Mouse (Mus musculus): ENCODE measurements at regions not wholly inside any gene's neighbourhood (a gene's known extent, or its start where the extent isn't known, plus 50 kb on each side); places are given as distances from the start of the nearest gene placed in this dataset.
A peak's percentile ranks its signal among the peaks of the same experiment; 100 is the strongest.

GRCm38 (mm10) chr12:36880724-36881123 lies 227.6 kb upstream of the Meox2 start:
- Histone ChIP-seq H3K27me3 (ENCODE audit: control insufficient read depth, insufficient read depth, low read length) (no peaks in the 10 kb centered on the region), H3K9ac (ENCODE audit: low read length) (no peak overlapping the region), H3K9me3 (ENCODE audit: control insufficient read depth, low read length) (no peaks in the 10 kb centered on the region), H3K36me3 (ENCODE audit: control insufficient read depth, insufficient read depth, low read length) (no peaks in the 10 kb centered on the region), H3K4me1 (ENCODE audit: control insufficient read depth, insufficient read depth, low read length) (no peaks in the 10 kb centered on the region), H3K27ac (replicated peaks; ENCODE audit: low read depth, low read length) (no peak overlapping the region), H3K4me2 (ENCODE audit: low read depth, severe bottlenecking) (no peak overlapping the region), H3K4me3 (ENCODE audit: low read depth, low read length) (no peak overlapping the region)
- ATAC-seq (ENCODE audit: insufficient number of reproducible peaks, low FRiP score, low TSS enrichment, low read depth) (no peak), DNase-seq (ENCODE audit: low spot score) (no peak)
- 91% methylated on average over 1 of the region's 1 CpGs for WGBS

GRCm38 (mm10) chr12:36913364-36913763 lies 195.0 kb upstream of the Meox2 start:
- H3K27me3 ChIP-seq (ENCODE audit: control insufficient read depth, insufficient read depth, low read length) = no peaks in the 10 kb centered on the region
- H3K36me3 ChIP-seq (ENCODE audit: control insufficient read depth, insufficient read depth, low read length) = no peaks in the 10 kb centered on the region
- no peak for ATAC-seq (ENCODE audit: insufficient number of reproducible peaks, low FRiP score, low TSS enrichment, low read depth)
- H3K9ac ChIP-seq (ENCODE audit: low read length) = no peak overlapping the region
- no peak overlapping the region for H3K4me2 ChIP-seq (ENCODE audit: low read depth, severe bottlenecking)
- H3K27ac ChIP-seq (replicated peaks; ENCODE audit: low read depth, low read length) = no peak overlapping the region
- no peak overlapping the region for H3K4me3 ChIP-seq (ENCODE audit: low read depth, low read length)
- no peak for DNase-seq (ENCODE audit: low spot score)
- no peaks in the 10 kb centered on the region for H3K9me3 ChIP-seq (ENCODE audit: control insufficient read depth, low read length)
- no peaks in the 10 kb centered on the region for H3K4me1 ChIP-seq (ENCODE audit: control insufficient read depth, insufficient read depth, low read length)

- no peak overlapping the region for H3K4me3 ChIP-seq (ENCODE audit: low read depth, low read length)
- H3K36me3 ChIP-seq (ENCODE audit: control insufficient read depth, insufficient read depth, low read length) = no peaks in the 10 kb centered on the region
- DNase-seq (ENCODE audit: low spot score) = no peak
- no peak for ATAC-seq (ENCODE audit: insufficient number of reproducible peaks, low FRiP score, low TSS enrichment, low read depth)
- 15% methylated on average over 1 of the region's 1 CpGs for WGBS
- no peak overlapping the region for H3K4me2 ChIP-seq (ENCODE audit: low read depth, severe bottlenecking)
- no peak overlapping the region for H3K27ac ChIP-seq (replicated peaks; ENCODE audit: low read depth, low read length)
- no peaks in the 10 kb centered on the region for H3K27me3 ChIP-seq (ENCODE audit: control insufficient read depth, insufficient read depth, low read length)
- H3K4me1 ChIP-seq (ENCODE audit: control insufficient read depth, insufficient read depth, low read length) = no peaks in the 10 kb centered on the region
- no peaks in the 10 kb centered on the region for H3K9me3 ChIP-seq (ENCODE audit: control insufficient read depth, low read length)
- no peak overlapping the region for H3K9ac ChIP-seq (ENCODE audit: low read length)
These were observed 190.7 kb upstream of the Meox2 start for GRCm38 (mm10) chr12:36917576-36918106.

GRCm38 (mm10) chr12:36918294-36918876 lies 190.0 kb upstream of the Meox2 start:
- DNase-seq (ENCODE audit: low spot score) (no peak), ATAC-seq (ENCODE audit: insufficient number of reproducible peaks, low FRiP score, low TSS enrichment, low read depth) (no peak)
- Histone ChIP-seq H3K27me3 (ENCODE audit: control insufficient read depth, insufficient read depth, low read length) (no peaks in the 10 kb centered on the region), H3K4me3 (ENCODE audit: low read depth, low read length) (no peak overlapping the region), H3K36me3 (ENCODE audit: control insufficient read depth, insufficient read depth, low read length) (no peaks in the 10 kb centered on the region), H3K27ac (replicated peaks; ENCODE audit: low read depth, low read length) (no peak overlapping the region), H3K4me1 (ENCODE audit: control insufficient read depth, insufficient read depth, low read length) (no peaks in the 10 kb centered on the region), H3K4me2 (ENCODE audit: low read depth, severe bottlenecking) (no peak overlapping the region), H3K9me3 (ENCODE audit: control insufficient read depth, low read length) (no peaks in the 10 kb centered on the region), H3K9ac (ENCODE audit: low read length) (no peak overlapping the region)
- 59% methylated on average over 5 of the region's 5 CpGs for WGBS

GRCm38 (mm10) chr12:36923558-36923957 lies 184.8 kb upstream of the Meox2 start:
- H3K4me3 ChIP-seq (ENCODE audit: low read depth, low read length) = no peak overlapping the region
- H3K4me2 ChIP-seq (ENCODE audit: low read depth, severe bottlenecking) = no peak overlapping the region
- no peaks in the 10 kb centered on the region for H3K36me3 ChIP-seq (ENCODE audit: control insufficient read depth, insufficient read depth, low read length)
- no peak for ATAC-seq (ENCODE audit: insufficient number of reproducible peaks, low FRiP score, low TSS enrichment, low read depth)
- H3K27ac ChIP-seq (replicated peaks; ENCODE audit: low read depth, low read length) = no peak overlapping the region
- no peak overlapping the region for H3K9ac ChIP-seq (ENCODE audit: low read length)
- WGBS = 75% methylated on average over 2 of the region's 2 CpGs
- no peaks in the 10 kb centered on the region; the same call in 1 of the 2 replicates for H3K4me1 ChIP-seq (ENCODE audit: control insufficient read depth, insufficient read depth, low read length)
- H3K9me3 ChIP-seq (ENCODE audit: control insufficient read depth, low read length) = no peaks in the 10 kb centered on the region
- no peaks in the 10 kb centered on the region for H3K27me3 ChIP-seq (ENCODE audit: control insufficient read depth, insufficient read depth, low read length)
- DNase-seq (ENCODE audit: low spot score) = no peak

- H3K27ac ChIP-seq (replicated peaks; ENCODE audit: low read depth, low read length) = no peak overlapping the region
- no peak overlapping the region for H3K4me2 ChIP-seq (ENCODE audit: low read depth, severe bottlenecking)
- no peak overlapping the region for H3K4me3 ChIP-seq (ENCODE audit: low read depth, low read length)
- no peak for ATAC-seq (ENCODE audit: insufficient number of reproducible peaks, low FRiP score, low TSS enrichment, low read depth)
- H3K27me3 ChIP-seq (ENCODE audit: control insufficient read depth, insufficient read depth, low read length) = no peaks in the 10 kb centered on the region
- no peaks in the 10 kb centered on the region; the same call in 1 of the 2 replicates for H3K4me1 ChIP-seq (ENCODE audit: control insufficient read depth, insufficient read depth, low read length)
- H3K9ac ChIP-seq (ENCODE audit: low read length) = no peak overlapping the region
- no peaks in the 10 kb centered on the region for H3K36me3 ChIP-seq (ENCODE audit: control insufficient read depth, insufficient read depth, low read length)
- 45% methylated on average over 4 of the region's 4 CpGs for WGBS
- no peak for DNase-seq (ENCODE audit: low spot score)
- no peaks in the 10 kb centered on the region for H3K9me3 ChIP-seq (ENCODE audit: control insufficient read depth, low read length)
These were observed 182.1 kb upstream of the Meox2 start for GRCm38 (mm10) chr12:36926225-36926624.

- Histone ChIP-seq H3K4me2 (ENCODE audit: low read depth, severe bottlenecking) (no peak overlapping the region), H3K4me1 (ENCODE audit: control insufficient read depth, insufficient read depth, low read length) (no peaks in the 10 kb centered on the region), H3K9ac (ENCODE audit: low read length) (no peak overlapping the region), H3K9me3 (ENCODE audit: control insufficient read depth, low read length) (no peaks in the 10 kb centered on the region), H3K36me3 (ENCODE audit: control insufficient read depth, insufficient read depth, low read length) (no peaks in the 10 kb centered on the region), H3K27me3 (ENCODE audit: control insufficient read depth, insufficient read depth, low read length) (no peaks in the 10 kb centered on the region), H3K27ac (replicated peaks; ENCODE audit: low read depth, low read length) (peak overlapping the region; percentile 31), H3K4me3 (ENCODE audit: low read depth, low read length) (no peak overlapping the region)
- peak; percentile 62; the same call in 1 of the 2 replicates for ATAC-seq (ENCODE audit: insufficient number of reproducible peaks, low FRiP score, low TSS enrichment, low read depth)
- peak; percentile 43 for DNase-seq (ENCODE audit: low spot score)
- WGBS = 5% methylated on average over 6 of the region's 6 CpGs
These were observed 175.2 kb upstream of the Meox2 start for GRCm38 (mm10) chr12:36933118-36933610.

GRCm38 (mm10) chr12:36943903-36944302 lies 164.4 kb upstream of the Meox2 start:
- Histone ChIP-seq H3K4me1 (ENCODE audit: control insufficient read depth, insufficient read depth, low read length) (no peaks in the 10 kb centered on the region), H3K27ac (replicated peaks; ENCODE audit: low read depth, low read length) (no peak overlapping the region), H3K4me2 (ENCODE audit: low read depth, severe bottlenecking) (no peak overlapping the region), H3K4me3 (ENCODE audit: low read depth, low read length) (no peak overlapping the region), H3K36me3 (ENCODE audit: control insufficient read depth, insufficient read depth, low read length) (no peaks in the 10 kb centered on the region), H3K9me3 (ENCODE audit: control insufficient read depth, low read length) (no peaks in the 10 kb centered on the region), H3K9ac (ENCODE audit: low read length) (no peak overlapping the region), H3K27me3 (ENCODE audit: control insufficient read depth, insufficient read depth, low read length) (no peaks in the 10 kb centered on the region)
- DNase-seq (ENCODE audit: low spot score) (no peak), ATAC-seq (ENCODE audit: insufficient number of reproducible peaks, low FRiP score, low TSS enrichment, low read depth) (no peak)
- WGBS = 90% methylated on average over 1 of the region's 1 CpGs

- WGBS = 62% methylated on average over 1 of the region's 1 CpGs
- H3K36me3 ChIP-seq (ENCODE audit: control insufficient read depth, insufficient read depth, low read length) = no peaks in the 10 kb centered on the region
- H3K4me2 ChIP-seq (ENCODE audit: low read depth, severe bottlenecking) = no peak overlapping the region
- no peak overlapping the region for H3K27ac ChIP-seq (replicated peaks; ENCODE audit: low read depth, low read length)
- no peak overlapping the region for H3K9ac ChIP-seq (ENCODE audit: low read length)
- no peaks in the 10 kb centered on the region for H3K27me3 ChIP-seq (ENCODE audit: control insufficient read depth, insufficient read depth, low read length)
- no peaks in the 10 kb centered on the region for H3K9me3 ChIP-seq (ENCODE audit: control insufficient read depth, low read length)
- H3K4me1 ChIP-seq (ENCODE audit: control insufficient read depth, insufficient read depth, low read length) = no peaks in the 10 kb centered on the region
- no peak for ATAC-seq (ENCODE audit: insufficient number of reproducible peaks, low FRiP score, low TSS enrichment, low read depth)
- H3K4me3 ChIP-seq (ENCODE audit: low read depth, low read length) = no peak overlapping the region
- peak; percentile 31 for DNase-seq (ENCODE audit: low spot score)
These were observed 162.4 kb upstream of the Meox2 start for GRCm38 (mm10) chr12:36945964-36946363.

All from limb, embryonic 11.5 days (tissue).